Mouse (Mus musculus) myocyte (in vitro differentiated cells): ENCODE results near the gene Cdc26.

ENCODE experiments used
- POLR2A ChIP-seq: IDR thresholded peaks from one replicate; pipeline ENCODE4 v1.6.1; 2011; ENCODE audit warnings: low read depth, mild to moderate bottlenecking, control low read depth, moderate library complexity; ENCODE audit not compliant: insufficient read length
- USF1 ChIP-seq: IDR thresholded peaks from one replicate; pipeline ENCODE4 v1.6.1; 2011; ENCODE audit warnings: low read depth, mild to moderate bottlenecking, control low read depth, moderate library complexity

DNA sequence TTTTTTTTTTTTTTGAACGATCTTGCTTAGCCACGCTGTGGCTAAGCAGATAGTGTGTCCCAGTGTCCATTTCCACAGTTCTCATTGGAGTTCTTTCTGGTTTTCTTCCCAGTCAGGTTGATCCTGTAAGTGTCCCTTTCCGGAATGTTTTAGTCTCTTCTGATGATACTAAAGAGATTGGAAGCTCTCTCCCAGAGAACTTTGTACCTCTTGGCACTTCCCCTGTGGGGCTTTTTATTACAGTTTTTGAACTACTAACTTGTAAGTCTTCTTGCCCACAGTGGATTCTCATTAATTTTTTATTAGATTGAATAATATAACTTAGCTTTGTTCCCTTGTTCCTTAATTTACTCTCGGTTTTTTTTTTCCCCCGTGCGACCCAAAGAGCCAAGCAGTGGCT lies 46.9 kb downstream of the Cdc26 start:
- TF ChIP-seq POLR2A (no peak), USF1 (no peak)
